ENCODE assay signal across 8 mouse cellular contexts in the genomic region with DNA sequence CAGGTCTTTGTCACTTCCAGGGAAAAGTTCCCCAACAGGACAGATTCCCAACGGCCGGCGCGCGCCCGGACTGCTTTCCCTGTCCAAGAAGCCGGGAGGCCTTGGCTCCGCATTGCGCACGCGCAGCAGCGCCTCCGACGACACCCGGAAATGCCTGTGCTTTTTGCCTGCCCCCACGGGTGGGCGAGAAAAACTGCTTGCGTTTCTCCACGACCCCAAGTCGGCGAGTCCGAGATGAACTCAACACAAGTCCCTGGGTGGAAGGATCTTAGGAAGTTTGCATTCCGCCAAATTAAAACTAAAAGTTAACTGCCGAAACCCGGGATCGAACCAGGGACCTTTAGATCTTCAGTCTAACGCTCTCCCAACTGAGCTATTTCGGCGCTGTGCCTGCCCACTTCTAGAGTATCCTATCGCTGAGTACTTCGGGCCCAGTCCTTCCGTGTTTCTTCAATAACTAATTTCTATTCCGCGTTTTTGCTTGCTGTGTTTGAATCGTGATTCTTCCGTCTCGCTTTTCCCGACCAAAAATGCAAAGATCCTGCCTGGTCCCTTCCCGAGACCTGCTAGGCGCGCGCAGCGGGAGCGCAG. TPM values are rescaled to one million over a fixed set of nuclear protein-coding genes. Genes with fewer than 3 reads are reported as not detected.
DNase-seq lines count a peak whose midpoint lies in the region; ATAC-seq and TF ChIP-seq lines count a peak whose summit lies in the region.

No protein-coding gene starts in this region.

- ATAC-seq in Patski: peak; percentile 87
- peak; percentile 74 for ATAC-seq in hindbrain, embryonic 14.5 days (ENCODE audit: low FRiP score)

- H3K4me2 ChIP-seq in hindbrain, embryonic 14.5 days (replicated peaks): peak overlapping the region; percentile 52

- peak overlapping the region; percentile 52 for H3K9ac ChIP-seq in hindbrain, embryonic 14.5 days

- DNase-seq in Patski (ENCODE audit: low read depth, low spot score): no peak
- DNase-seq in cerebellum, postnatal 14 days: peak; percentile 94 to 96
- peak; percentile 88 to 91 for DNase-seq in frontal cortex, postnatal 25 days (ENCODE audit: low spot score in 2 of 2)
- DNase-seq in hindbrain, embryonic 14.5 days (ENCODE audit: low spot score): peak; percentile 93
- peak; percentile 89 for DNase-seq in layer of hippocampus, postnatal 36 days
- peak; percentile 94 for DNase-seq in lung, postnatal 36 days
- DNase-seq in retina, postnatal 1 day: peak; percentile 93
- peak; percentile 88 to 94 for DNase-seq in urinary bladder, adult 18-20 months (ENCODE audit: low spot score in 2 of 2)

- H3K4me3 ChIP-seq in hindbrain, embryonic 14.5 days (replicated peaks; ENCODE audit: low read length): peak overlapping the region; percentile 53

- H3K27ac ChIP-seq in hindbrain, embryonic 14.5 days: peak overlapping the region; percentile 54; the same call in 1 of the 2 replicates

- in situ Hi-C loops in Patski (cut with MboI; ENCODE audit: low pct_unique_long_range_greater_than_20kb): no loop called here

- no peak for TF ChIP-seq CTCF in Patski (IDR thresholded peaks at IDR 0.05)

- H3K27me3 ChIP-seq in Patski: peaks cover 8% of the 10 kb centered on the region
- no peaks in the 10 kb centered on the region for H3K27me3 ChIP-seq in hindbrain, embryonic 14.5 days (ENCODE audit: control insufficient read depth, insufficient read depth, low read length)

- WGBS in hindbrain, embryonic 14.5 days: under 1% methylated on average over 44 of the region's 44 CpGs

- POLR2A ChIA-PET in Patski (lab: Charles Lee): no interaction called here

- no peaks in the 10 kb centered on the region for H3K36me3 ChIP-seq in hindbrain, embryonic 14.5 days (replicated peaks; ENCODE audit: control insufficient read depth, insufficient read depth)

- CTCF ChIA-PET in Patski (lab: Charles Lee): interaction anchor here (1.3 kb wide), 1 partner anchor 18 kb away, joined by 4 read pairs; no protein-coding TSS in a partner anchor

- H3K9me3 ChIP-seq in hindbrain, embryonic 14.5 days (ENCODE audit: control insufficient read depth, low read length): no peaks in the 10 kb centered on the region

- 0 out of 2 replicates have a peak, but pooled peaks cover 4% of the 10 kb centered on the region for H3K4me1 ChIP-seq in hindbrain, embryonic 14.5 days (replicated peaks; ENCODE audit: control insufficient read depth, insufficient read depth, low read length)

RNA-seq across cellular contexts. Expression of a gene that starts 37.3 kb away (rescaled TPM):
- polyA plus RNA-seq in Patski (2021): 0.04 TPM
- 0.70 and 0.80 TPM in 2 replicates for polyA plus RNA-seq in hindbrain, embryonic 14.5 days (2014; fragmentation: Nextera tagmentation; extraction: Ambion mirVana)
- total RNA-seq in layer of hippocampus, postnatal 36 days (2021): under 1 TPM; 0.46 to 0.52 TPM

RNA-seq across cellular contexts. Expression of a gene that starts 43.2 kb away (rescaled TPM):
- polyA plus RNA-seq in Patski (2021): 22.7 TPM
- 15.8 and 18.5 TPM in 2 replicates for polyA plus RNA-seq in hindbrain, embryonic 14.5 days (2014; fragmentation: Nextera tagmentation; extraction: Ambion mirVana)
- total RNA-seq in layer of hippocampus, postnatal 36 days (2021): 10 to 100 TPM in 1 of 2 experiments, 1 to 10 TPM in 1; 7.8 to 14.0 TPM

RNA-seq across cellular contexts. Expression of a gene that starts 47.6 kb away (rescaled TPM):
- polyA plus RNA-seq in Patski (2021): 28.3 TPM
- 47.5 and 51.7 TPM in 2 replicates for polyA plus RNA-seq in hindbrain, embryonic 14.5 days (2014; fragmentation: Nextera tagmentation; extraction: Ambion mirVana)
- total RNA-seq in layer of hippocampus, postnatal 36 days (2021): 10 to 100 TPM; 25.7 to 26.1 TPM
